Mouse (Mus musculus): ENCODE measurements around the gene App.
A peak's percentile ranks its signal among the peaks of the same experiment; 100 is the strongest.

App gene

DNA sequence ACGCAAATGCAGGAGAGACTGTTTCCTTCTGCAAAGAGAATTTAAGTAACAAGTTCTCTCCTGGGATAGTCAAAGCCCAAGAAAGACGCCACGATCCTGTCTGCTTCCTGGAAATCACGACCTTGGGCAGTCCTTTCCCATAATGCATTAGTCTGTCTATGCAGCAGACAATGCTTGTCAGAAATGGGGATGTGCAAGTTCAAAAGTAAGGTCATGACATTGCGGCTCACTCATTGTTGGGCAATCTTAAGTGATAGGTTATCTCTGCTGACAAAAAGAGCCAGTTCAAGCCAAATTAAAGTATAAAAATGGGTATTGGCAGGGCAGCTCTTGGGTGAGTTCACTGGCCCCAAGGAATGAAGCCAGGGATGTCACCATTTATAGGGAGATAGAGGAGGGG lies 51.6 kb downstream of the App start:
- DNase-seq (ENCODE audit: low read depth, low spot score) = no peak

DNA sequence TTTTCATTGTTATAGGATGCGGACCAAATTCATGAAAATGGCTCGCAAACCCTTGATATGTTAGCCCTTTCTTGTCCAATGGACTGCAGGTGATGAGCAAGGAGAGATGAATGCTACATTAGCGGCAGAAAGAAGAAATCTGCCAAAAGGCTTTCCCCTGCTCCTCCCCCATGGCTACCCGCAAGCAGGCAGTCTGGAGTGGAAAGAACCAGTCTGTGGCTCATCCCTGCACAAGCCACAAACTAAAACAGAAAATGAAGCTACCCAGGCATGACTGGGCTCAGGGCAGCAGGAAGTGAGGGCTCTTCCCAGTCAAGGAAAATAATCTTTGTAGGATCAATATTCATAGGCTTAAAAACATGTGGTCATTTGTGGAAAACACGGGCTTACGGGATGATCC lies 54.6 kb downstream of the App start:
- no peak for DNase-seq (ENCODE audit: low read depth, low spot score)

GRCm38 (mm10) chr16:85117541-85117940 lies 56.0 kb downstream of the App start:
- no peak for DNase-seq (ENCODE audit: low read depth, low spot score)

DNA sequence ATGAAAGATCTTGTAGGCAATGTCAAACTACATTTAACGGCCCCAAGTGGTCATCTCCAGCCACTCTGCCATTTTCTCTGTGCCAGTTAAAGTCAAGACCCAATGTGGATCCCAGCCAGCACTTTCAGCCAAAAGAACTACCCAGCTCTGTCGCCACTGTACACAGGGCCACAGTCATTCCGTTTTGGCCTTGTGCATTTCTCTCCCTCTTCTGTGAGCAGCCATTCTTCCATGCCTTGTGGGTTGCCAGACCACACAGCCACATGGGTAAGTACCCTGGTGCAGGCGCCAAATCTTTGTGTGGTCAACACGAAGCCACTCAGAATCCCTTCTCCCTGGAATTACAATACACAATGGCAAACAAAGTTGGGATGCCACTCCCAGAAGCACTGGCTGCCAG lies 57.7 kb downstream of the App start:
- DNase-seq (ENCODE audit: low read depth, low spot score) = no peak

- no peak for DNase-seq (ENCODE audit: low read depth, low spot score)
Observed at GRCm38 (mm10) chr16:85114742-85115141, 58.8 kb downstream of the App start.

- no peak for DNase-seq (ENCODE audit: low read depth, low spot score)
Observed at GRCm38 (mm10) chr16:85113941-85114340, 59.6 kb downstream of the App start.

GRCm38 (mm10) chr16:85112254-85112653 lies 61.3 kb downstream of the App start:
- no peak for DNase-seq (ENCODE audit: low read depth, low spot score)

DNA sequence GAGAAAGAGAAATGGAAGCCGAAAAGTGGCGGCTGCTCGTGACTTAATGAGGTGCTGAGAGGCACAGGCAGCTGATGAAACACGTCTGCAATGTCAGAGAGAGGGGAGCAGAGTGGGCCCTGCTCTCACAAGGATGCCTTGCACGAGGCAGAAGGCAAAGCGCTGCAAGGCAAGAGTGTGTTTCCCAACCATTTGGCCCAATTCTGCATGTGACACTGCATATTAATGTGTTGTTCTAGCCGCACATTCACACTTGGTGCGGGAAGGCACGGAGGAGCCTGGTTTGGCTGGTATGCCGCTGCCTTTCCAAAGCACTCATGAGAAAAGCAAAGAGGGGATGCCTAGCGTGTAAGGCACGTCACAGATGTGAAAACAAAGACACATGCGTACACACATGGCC lies 63.1 kb downstream of the App start:
- no peak for DNase-seq (ENCODE audit: low read depth, low spot score)

- DNase-seq (ENCODE audit: low read depth, low spot score) = no peak
Observed at GRCm38 (mm10) chr16:85108486-85108885, 65.1 kb downstream of the App start.

GRCm38 (mm10) chr16:85106644-85107323 lies 66.8 kb downstream of the App start:
- no peak for DNase-seq (ENCODE audit: low read depth, low spot score)

DNA sequence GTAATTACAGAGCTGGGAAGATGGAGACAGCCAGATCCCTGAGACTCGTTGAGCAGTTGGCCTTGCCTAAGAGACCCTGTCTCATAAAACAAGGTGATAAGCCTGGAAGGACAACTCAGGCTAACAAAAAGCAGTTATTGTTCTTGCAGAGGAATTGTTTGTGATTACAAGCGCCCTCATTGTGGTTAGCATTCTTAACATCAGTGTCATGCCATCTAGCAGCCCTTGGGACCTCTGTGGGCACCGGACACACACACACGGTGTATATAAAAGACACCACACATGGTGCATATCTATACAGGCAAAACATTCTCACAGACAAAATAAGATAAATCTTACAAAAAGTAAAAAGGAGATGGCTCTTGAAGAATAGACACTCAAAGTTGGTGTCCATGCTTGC lies 68.0 kb downstream of the App start:
- DNase-seq (ENCODE audit: low read depth, low spot score) = no peak

DNA sequence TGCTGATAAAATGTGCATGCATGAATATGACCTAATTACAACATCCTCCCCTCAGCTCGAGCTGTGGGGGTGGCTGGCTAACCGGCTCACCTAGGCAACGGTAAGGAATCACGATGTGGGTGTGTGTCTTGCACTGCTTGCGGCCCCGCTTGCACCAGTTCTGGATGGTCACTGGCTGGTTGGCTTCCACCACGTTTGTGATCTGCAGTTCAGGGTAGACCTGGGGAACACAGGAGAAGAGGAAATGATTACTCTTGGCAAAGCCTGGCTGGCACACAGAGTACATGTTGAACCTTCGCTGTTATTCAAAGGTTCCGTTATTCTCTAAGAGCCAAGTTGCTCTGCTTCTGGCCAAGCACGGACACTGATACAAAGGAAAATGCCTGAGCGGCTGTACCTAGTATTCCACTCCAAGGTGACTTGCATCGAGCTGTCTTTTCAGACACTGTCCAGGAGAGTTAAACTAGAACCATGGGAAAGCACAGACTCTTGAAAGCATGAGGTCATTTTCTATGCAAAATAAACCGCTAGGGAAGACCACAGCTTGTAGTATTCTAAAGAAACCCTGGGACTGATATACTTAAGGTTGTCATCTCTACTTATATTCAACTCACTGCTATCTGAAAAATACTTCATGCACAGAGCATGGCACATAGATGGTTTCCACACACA lies 70.3 kb downstream of the App start:
- no peak for DNase-seq (ENCODE audit: low read depth, low spot score)

DNA sequence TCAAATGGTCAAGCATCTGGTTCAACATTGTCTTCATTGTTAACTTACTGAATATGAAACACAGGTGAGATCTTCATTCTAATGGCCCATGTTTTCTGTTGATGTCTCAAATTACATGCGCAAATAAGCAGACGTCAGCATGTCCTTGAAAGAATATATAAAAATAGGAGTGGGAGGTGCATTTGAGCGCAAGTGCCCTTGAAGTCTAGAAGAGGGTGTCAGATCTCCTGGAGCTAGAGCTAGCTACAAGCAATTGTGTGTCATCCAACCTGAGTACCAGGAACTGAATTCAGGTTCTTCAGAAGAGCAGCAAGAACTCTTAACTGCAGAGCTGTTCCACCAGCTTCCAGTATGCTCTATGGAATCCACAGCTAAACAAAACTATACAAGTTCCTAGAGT lies 72.0 kb downstream of the App start:
- no peak for DNase-seq (ENCODE audit: low read depth, low spot score)

GRCm38 (mm10) chr16:85100806-85101205 lies 72.8 kb downstream of the App start:
- DNase-seq (ENCODE audit: low read depth, low spot score) = no peak

- no peak for DNase-seq (ENCODE audit: low read depth, low spot score)
Observed at GRCm38 (mm10) chr16:85099487-85099886, 74.1 kb downstream of the App start.

GRCm38 (mm10) chr16:85099044-85099443 lies 74.5 kb downstream of the App start:
- no peak for DNase-seq (ENCODE audit: low read depth, low spot score)

- no peak for DNase-seq (ENCODE audit: low read depth, low spot score)
Observed at GRCm38 (mm10) chr16:85096396-85096795, 77.2 kb downstream of the App start.

DNA sequence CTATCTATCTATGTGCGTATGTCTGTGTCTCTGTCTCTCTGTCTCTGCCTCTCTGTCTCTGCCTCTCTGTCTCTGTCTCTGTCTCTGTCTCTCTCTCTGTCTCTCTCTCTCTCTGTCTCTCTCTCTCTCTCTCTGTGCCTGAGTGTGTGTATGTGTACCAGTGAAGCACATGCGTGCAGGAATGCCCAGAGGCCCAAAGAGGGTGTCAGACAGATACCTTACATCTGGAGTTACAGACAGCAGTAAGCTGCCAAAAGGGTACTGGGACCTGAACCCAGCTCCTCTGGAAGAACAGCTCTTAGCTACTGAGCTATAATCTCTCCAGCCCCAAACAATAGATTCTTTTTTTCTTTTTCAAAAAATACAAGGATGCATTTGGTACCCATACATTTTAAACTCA lies 77.6 kb downstream of the App start:
- no peak for DNase-seq (ENCODE audit: low read depth, low spot score)

DNA sequence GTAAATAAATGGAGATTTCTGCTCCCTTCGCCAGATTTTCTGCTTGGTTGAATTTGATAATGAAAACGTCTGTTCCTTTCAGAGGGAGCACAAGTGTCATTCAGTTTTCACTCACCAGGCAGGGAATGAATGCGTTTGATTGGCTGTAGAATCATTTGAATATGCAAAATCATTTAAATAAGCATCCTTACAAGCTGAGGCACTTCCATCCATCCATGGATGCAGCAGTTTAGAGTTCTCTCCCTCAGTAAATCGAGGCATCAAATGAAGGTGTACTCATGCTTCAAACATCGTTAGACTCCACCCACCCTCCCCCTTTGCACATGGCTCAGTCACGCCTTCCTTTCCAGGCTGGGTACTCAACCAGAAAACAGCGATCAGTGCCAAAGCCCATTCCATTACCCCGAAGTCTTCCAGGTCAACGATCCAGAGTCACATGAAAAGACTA lies 80.9 kb downstream of the App start:
- DNase-seq (ENCODE audit: low read depth, low spot score) = peak; percentile 55

GRCm38 (mm10) chr16:85092183-85092582 lies 81.4 kb downstream of the App start:
- DNase-seq (ENCODE audit: low read depth, low spot score) = no peak

GRCm38 (mm10) chr16:85090992-85091391 lies 82.6 kb downstream of the App start:
- no peak for DNase-seq (ENCODE audit: low read depth, low spot score)

- no peak for DNase-seq (ENCODE audit: low read depth, low spot score)
Observed at GRCm38 (mm10) chr16:85088126-85088525, 85.4 kb downstream of the App start.

DNA sequence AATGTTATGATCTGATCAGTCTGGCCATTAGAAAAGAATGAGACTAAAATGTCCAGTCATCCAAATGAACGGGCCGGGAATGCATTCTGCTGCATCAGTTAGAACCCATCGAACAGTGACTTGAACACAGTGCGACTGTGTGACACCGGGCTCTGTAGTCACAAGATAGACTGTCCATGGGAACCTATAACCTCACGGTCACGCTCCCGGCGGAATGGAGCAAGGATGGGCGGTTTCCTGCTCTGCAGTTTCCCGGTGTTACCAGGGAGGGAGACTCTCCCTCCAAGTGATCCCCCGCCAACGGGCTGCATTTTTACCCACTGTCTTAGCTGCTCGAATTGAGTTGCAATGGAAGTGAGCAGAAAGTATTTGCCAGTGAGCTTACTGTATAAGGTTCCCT lies 87.3 kb downstream of the App start:
- no peak for DNase-seq (ENCODE audit: low read depth, low spot score)

GRCm38 (mm10) chr16:85085902-85086301 lies 87.7 kb downstream of the App start:
- DNase-seq (ENCODE audit: low read depth, low spot score) = no peak

Data from brain, embryonic 18.5 days (tissue).